Mouse (Mus musculus): ENCODE data around the gene Pdia2.
A peak's percentile ranks its signal among the peaks of the same experiment; 100 is the strongest.

Pdia2 gene

DNA sequence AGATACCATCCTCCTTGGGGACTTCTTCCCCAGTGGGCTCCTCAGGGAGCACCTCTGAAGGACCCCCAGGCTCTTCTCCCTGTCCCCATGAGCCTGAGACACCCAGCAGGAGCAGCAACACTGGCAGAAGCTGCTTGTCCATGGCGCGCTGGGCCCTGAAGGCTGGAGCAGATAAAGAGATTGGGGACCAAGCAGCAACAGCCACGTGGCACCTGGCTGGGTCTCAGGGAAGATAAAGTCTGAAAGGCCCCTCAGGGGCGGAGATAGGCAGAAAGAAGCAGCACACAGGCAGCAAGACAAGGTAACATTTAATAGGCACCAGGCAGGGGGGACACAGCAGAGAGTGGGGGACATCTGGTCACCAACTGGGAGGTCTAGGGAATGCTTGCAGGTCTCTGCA lies at the start of gene Pdia2:
TSS of gene Pdia2 (minus strand) at position 196 of the 400 bp plus-strand sequence.
- DNase-seq = no peak

DNA sequence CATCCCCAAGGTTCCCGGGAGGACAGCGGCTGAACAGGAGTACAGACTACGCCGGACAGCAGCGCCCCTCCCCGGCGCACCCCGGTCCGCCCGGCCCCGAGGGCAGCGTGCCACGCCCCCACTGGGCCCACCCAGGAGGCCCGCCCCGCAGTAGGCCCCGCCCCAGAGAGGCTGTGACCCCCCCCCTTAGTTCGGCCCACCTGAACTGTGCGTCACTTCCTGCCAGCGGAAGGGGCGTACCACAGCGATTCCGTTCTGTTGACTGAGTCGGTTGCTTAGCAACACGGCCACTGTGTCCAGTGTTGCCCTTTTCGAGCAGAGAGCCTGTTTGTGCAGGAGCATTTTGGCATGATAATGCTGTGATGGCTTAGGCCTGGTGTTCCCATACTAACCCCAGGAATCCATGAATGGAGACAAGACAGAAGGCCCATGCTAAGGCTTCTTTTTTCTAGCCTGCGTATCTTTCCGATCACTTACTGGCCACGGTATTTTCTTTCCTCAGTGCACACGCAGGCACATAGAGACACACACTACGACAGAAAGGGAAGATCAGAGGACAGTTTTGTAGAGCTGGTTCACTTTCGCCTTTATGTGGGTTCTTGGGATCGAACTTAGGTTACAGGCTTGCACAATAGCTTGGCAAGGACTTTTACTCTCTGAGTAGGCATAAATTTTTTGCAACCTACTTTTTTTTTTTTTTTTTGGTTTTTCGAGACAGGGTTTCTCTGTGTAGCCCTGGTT lies 45.4 kb upstream of the Pdia2 start, which contains the start of gene Fam234a:
TSS of gene Fam234a (minus strand) at position 142 of the 741 bp plus-strand sequence.
- DNase-seq = peak; percentile 94

DNA sequence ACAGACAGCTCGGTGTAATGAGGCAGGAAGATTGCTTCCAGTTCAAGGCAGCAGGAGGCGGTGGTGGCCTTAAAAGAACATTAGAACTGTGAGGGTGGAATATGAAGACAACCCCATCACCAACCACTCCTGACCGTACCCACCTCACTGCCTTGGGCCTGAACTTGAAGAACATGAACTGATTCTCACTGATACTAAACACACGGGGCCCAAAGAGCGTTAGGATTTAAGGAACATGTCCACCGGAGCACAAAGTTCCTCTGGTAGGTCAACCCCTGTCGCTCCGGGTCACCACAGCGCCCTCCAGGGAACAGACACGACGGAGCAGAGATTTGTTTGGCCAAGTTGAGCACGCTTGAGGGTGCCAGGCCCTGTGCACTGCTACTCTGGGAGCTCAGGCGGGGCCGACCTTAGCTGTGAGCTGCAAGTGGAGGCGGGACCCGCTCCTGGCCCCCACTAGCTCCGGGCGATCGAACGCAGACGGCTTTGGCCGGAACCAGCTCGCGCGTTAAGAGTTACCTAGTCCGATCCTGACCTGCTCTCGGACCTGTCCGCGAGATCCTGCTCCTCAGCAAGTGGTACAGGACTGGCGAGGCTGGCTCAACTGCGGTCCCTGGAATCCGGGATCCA lies 44.7 kb upstream of the Pdia2 start:
- DNase-seq = peak; percentile 73

DNA sequence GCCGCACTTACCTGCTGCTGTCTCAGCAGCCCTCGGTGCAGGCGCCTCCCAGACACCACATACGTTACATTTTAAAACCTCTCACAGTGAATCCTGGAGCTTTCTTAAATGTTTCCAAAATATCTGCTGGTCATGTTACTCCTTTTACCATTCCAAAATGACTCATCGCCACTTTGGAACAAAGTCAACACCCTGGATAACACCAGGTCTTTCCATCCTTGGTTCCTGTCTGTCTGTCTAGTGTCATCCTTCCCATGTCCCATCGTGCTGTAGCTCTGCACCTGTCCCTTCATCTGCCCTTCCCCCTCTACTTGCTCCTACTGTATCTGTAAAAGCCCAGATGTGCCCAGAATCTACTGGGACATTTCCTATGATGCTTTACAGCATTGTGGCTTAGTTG lies 42.1 kb upstream of the Pdia2 start:
- no peak for DNase-seq

DNA sequence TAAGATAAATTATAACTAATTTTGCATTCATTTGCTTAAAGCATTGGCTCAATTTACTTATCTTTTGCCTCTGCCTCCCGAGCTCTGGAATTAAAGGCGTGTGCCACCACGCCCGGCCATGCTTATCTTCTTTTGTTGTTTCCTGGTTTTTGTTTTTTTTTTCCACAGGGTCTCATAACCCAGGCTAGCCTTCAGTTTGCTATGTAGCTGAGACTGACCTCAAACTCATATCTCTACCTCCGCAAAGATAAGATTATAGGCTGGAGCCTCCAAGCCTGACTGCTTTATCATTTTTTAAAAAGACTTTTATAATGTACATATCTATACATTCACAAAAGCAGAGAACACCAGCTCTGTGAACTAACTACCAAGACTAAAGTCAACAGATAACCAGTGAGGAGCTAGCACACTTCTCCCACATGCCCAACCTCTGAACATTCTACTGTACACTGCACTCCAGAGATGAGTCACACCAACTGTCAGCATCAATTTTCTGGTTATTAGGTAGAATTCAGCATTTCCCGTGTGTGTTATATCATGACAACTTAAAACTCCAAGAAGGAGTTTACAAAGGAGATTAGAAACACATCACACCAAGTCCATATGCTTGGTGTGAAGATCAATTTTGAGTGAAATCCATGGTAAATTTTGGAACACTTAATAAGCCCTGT lies 41.4 kb upstream of the Pdia2 start:
- DNase-seq = no peak

DNA sequence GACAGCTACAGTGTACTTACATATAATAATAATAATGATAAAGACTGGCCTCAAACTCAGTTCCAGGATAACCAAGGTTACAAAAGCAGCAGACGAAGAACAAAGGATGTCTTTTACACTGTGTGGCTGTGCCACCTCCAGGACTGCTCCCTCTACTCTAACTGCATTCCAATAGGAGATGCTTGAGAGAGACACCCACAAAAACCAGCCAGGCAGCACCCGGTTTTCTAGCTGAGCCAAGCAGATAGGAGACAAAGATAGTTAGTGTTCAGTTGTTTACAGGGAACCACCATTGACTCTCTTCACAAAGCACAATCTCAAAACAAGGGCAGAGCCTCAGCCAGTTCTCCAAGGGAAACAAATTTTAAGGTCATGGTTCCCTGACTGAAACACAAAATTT lies 40.7 kb upstream of the Pdia2 start:
- DNase-seq = no peak

DNA sequence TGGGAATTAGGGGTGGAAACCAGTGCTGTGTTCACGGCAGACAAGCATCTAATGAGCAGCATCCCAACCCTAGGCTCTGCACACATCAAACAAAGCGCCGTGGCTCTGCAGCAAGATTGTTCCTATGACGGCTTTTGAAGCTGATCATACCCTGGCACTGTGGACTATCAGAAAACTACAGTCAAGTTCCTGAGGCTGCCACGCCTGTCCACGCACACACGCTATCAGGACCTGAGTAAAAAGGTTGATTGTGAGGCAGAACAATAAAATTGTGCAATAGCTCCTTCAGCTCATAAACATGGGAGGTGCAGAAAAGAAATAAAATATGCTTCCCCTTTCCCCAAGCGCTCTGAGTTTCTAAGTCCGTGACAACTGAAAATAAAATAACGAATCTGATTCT lies 38.8 kb upstream of the Pdia2 start:
- DNase-seq = no peak

DNA sequence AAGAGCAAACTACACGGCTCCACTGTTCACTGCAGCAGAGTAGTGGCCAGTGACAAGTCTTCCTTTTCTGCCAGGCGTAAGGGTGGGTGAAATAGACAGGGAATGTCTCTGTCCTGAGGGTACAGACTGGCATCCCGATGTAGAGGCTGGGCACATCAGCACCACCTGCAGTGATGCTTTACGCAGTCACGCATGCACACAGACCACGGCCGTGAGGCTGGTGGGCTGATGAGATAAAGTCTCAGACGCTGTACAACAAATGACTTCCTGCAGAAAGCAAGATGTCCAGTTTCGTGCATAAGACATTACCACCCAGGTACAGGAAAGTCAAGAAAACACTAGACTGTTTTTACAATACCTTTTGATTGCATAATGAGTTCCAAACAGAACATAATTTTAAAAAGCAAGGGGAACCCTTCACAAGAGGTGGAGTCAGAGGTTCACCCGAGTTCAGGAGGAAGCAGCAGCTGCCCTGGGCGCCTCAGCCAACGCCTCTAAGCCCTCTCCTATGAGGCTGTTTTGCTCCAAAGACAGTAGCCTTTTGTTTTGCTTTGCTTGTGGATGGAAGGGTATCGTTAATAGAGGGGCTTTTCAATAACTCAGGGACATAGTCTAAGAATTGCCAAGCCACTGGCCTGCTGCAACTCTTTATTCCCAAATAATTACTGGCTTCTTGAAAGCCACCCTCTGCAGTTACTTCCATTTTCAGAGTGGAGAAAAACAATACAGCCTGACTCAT lies 36.4 kb upstream of the Pdia2 start:
- DNase-seq = no peak

DNA sequence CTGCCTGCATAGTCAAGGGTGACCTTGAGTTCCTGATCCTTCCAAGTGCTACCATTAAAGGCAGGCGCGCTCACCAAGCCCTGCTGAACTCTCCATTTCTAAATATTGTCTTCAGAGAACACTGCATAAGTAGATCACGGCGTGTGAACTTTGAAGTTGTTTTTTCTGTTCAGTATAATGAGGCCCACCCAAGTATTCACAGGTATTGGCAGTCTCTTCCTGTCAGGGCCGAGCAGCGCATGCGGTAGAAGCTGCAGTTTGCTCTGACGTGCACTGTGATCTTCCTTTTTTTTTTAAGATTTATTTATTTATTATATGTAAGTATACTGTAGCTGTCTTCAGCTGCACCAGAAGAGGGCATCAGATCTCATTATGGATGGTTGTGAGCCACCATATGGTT lies 35.5 kb upstream of the Pdia2 start:
- no peak for DNase-seq

DNA sequence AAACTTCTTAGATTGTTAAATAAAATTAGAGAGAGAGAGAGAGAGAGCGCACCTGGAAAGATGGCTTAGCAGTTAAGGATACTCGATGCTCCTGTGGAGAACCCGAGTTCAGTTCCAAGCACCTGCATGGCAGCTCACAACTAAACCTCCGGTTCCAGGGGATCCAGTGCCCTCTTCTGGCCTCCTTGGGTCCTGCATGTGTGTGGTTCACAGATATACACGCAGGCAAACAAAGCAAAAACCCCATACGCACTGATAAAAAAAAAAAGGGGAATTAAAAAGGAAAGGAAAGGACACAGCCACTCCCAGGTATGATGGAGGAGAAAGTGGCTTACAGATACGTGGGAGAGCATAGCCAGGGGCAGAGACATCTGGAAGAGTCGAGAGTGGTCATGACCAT lies 34.0 kb upstream of the Pdia2 start:
- peak; percentile 61 for DNase-seq

DNA sequence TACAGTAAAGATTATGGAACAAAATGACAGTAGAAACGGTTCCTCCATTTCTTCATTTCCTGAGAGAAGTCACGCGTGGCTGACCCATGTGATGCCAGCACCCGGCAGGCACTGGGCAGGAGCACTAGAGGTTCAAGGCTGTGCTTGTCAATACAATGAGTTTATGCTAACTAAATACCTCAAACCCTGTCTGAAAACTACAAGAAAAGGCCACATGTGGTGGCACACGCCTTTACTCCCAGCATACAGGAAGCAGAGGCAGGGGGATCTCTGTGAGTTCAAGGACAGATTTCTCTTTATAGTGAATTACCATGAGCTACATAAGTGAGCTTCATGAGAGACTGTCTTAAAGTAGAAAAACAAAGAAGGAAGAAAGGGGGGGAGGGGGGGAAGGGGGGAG lies 32.3 kb upstream of the Pdia2 start:
- DNase-seq = no peak

DNA sequence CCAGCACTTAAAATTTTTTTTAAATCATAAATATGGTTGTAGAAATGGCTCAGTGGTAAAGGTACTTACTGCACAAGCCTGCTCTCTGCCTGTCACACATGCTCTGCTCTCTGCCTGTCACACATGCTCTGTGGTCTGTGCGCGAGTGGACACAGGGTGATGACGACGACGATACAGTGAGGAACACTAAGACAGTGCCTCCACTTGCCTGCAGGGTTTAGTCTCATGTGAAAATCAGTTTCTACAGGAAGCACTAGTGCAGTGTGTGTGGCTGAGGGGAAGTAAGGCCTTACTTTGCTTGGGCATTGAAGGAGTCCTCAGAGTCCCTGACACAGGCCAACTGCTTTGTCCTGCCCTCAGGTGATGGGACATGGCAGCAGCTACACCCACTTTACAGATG lies 30.9 kb upstream of the Pdia2 start:
- DNase-seq = no peak

DNA sequence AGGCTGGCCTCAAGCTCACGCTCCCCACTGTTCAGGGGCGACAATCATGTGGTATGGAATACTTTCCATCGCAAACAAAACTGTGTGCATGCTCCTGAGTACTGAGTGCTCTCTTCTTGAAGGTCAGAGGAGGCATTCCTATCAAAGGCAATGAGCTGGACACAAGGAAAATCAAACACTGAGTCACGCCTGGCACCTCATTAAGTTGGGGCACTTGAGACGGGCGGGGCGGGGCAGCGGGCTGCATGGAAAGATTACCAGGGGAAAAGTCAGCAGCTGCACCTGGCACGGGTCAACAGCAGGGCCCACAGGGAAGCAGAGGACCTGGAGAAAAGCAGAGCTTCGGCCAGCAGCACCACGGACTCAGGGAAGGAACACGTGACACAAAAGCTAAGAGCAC lies 26.3 kb upstream of the Pdia2 start:
- DNase-seq = no peak

DNA sequence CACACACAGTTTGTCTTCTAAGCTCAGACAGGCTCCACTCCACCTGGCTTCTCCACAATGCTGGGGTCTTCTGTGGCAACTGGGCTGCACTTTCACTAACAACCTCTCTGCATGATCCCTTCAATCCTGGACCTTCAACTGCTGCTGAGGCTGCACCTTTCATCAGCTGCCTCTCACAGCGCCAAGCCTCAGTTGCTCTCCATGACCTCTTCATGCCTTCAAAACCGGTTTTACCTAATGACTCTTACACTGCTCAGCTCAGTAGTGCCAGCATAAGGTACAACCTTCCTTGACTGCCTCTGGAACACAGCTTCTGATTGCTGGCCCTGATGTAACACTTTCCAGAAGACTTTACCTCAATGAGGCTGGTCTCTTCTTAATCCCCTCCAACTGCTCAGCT lies 22.6 kb upstream of the Pdia2 start:
- no peak for DNase-seq

DNA sequence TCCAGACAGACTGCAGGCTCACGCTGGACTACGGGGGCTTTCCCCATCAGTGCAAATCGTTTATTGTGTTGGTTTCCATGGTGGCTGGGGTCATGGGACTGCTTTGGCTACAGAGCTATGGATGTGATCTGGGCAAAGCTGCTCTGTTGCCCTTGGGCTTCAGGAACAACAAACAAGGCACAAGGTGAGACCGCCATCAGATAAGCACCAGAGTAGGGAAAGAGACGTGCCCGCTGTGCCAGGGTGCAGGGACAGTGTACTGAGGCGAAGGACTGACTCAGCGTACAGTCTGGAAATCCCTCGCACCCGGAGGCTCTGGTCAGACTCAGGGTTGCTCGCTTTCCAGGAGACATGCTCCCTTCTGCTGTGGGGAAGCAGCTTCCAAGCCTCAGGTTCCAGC lies 13.8 kb upstream of the Pdia2 start:
- no peak for DNase-seq

DNA sequence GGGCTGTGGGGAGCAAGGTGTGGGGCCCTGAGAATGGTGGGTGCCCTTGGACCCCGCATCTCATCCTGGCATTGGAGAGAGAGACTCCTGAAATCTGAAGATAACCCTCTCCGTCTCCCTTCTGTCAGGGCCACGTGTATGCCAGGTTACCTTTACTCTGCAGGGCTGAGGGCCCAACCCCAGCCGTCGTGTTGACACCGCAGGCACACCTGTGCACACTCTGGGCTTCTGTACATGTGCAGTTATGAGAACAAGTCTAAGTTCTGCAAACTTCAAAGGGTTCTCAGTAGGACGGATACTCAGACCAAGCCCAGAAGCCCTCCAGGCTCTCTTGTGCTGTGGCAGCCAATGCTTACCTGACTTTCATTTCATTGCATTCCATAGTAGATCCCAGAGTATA lies 13.4 kb upstream of the Pdia2 start:
- DNase-seq = no peak

DNA sequence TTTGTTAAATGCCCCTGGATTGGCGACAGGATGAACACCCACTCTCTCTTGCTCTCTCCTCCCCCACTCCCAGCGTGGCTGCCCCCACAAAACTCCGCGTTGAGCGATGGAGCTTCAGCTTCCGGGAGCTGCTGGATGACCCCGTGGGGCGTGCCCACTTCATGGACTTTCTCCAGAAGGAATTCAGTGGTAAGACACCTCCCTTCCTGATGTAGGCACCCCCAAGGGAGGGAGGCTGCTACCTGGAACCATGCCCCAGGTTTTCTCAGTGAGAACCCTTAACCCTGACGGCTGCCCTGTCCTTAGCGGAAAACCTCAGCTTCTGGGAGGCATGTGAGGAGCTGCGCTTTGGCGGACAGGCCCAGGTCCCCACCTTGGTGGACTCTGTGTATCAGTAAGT lies 8.8 kb upstream of the Pdia2 start, which contains the start of gene Arhgdig:
TSS of gene Arhgdig (minus strand) at position 101 of the 400 bp plus-strand sequence.
- no peak for DNase-seq

DNA sequence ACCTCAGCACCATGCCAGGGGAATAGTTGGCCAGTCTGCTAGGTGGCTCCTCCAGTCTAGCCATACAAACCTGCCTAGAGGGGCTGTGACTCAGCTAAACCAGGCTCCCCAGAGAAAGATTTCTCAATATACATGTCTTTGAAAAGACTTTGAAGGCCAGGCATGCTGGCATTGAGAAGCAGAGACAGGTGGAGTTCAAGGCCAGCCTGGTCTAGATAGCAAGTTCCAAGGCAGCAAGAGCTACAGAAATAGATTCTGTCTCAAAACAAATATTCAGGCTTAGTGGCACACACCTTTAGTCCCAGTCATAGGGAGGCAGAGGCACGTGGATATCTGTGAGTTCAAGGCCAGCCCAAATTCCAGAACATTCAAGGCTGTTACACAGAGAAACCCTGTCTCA lies 7.5 kb upstream of the Pdia2 start:
- no peak for DNase-seq

DNA sequence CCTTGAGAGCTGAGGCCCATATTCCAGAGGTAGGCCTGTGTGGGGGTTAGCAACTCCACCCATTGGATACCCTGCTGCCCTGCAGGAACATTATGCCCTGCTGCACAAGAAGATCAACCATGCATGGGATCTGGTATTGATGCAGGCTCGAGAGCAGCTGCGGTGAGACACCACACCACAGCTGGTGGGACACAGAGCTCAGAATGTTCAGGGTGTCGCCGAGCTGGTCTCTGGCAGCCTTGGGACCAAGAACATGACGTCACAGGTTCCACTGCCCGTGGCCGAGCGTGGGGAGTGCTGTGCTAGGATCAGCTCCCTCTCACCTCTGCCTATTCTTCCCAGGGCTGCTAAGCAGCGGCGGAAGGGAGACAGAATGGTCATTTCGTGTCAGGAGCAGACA lies 5.9 kb upstream of the Pdia2 start:
- no peak for DNase-seq

DNA sequence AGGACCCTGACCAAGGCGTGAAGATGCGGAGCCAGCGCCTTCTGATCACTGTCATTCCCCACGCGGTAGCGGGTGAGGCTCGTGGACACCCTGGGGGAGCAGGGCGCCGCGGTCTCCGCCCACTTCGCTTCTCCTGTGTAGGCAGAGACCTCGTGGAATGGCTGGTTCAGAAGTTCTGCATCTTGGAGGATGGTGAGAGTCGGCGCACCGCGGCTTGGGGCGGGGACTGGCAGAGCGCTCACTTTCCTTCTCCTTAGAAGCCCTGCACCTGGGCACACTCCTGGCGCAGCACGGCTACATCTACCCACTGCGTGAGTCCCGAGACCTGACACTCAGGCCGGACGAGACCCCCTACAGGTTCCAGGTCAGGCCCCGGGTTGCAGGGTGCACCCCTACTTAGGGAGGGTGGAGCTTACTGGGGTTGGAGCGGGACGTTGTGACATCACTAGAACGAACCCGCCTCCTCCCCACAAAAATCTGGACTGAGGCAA lies 4.5 kb upstream of the Pdia2 start:
- peak; percentile 53 for DNase-seq

DNA sequence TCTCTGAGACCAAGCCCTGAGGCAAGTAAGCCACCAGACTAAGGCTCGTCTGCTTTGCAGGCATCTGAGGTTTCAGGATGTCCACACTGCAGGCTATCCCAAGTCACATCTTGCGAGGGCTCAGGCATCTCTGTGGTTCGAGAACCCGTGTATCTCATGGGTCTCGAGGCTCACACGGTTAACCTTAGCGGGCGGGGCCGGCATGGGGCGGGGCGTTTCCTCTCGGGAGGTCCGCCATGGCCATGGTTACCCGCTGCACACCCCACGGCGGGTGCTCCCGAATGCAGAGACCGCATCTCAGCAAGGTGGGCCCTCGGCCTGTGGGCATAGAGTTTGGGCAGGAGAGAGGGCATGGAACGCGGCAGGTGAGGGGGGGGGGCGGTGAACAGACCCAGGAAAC lies 3.9 kb upstream of the Pdia2 start, which contains the start of gene Rgs11:
TSS of gene Rgs11 (plus strand) at position 215 of the 400 bp plus-strand sequence.
- DNase-seq = peak; percentile 74

DNA sequence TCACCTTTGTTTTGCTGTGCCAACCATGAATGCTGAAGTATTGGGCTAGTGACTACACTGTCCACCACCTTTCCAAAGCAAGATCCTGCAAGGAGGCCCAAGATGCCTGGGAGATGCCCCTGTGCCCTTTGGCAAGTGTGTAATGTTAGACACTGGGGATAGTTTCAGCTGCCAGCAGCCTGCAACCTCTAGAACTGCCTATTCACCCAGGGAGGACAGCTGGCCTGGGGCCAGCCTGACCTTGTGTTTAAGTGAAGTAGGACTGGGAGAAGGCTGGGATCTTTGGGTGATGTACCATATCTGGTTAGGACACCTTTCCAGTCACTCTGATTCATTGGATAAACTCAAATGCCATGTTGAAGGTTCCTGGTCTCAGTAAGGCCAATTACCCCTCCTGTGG lies 3.1 kb upstream of the Pdia2 start:
- DNase-seq = no peak

Measured in thymus, postnatal 4 days (tissue).